Mouse (Mus musculus) liver, embryonic 14.5 days (tissue): ENCODE measurements around the gene Apbb2. TPM values are rescaled to one million over a fixed set of nuclear protein-coding genes. Genes with fewer than 3 reads are reported as not detected.
A peak's percentile ranks its signal among the peaks of the same experiment; 100 is the strongest.

ENCODE experiments used
- ATAC-seq: fragments of 200-750 bp; cut with Nextera tagmentation; 2 replicates; pipeline ENCODE4 v1.8.0; 2017; ENCODE audit warnings: moderate number of reproducible peaks, mild to moderate bottlenecking, moderate library complexity; ENCODE audit not compliant: insufficient read depth
- DNase-seq, 3 experiments: peaks; one replicate each; pipeline ENCODE4 v3.0.0-alpha.2; 2012 to 2013; ENCODE audit warnings: low read depth in 3 of 3, low spot score in 3 of 3
- H3K27ac ChIP-seq: fragments of 300-500 bp; sonication (generic); 2 replicates; pipeline ENCODE4 v1.5.1; 2014; ENCODE audit warnings: moderate library complexity, mild to moderate bottlenecking, control low read depth, inconsistent platforms
- H3K27me3 ChIP-seq: fragments of 300-500 bp; sonication (generic); 2 replicates; pipeline ENCODE4 v1.6.1; 2014; ENCODE audit warnings: mild to moderate bottlenecking, low read length, moderate library complexity; ENCODE audit not compliant: control insufficient read depth, insufficient read depth
- H3K36me3 ChIP-seq: fragments of 300-500 bp; sonication (generic); replicated peaks from 2 replicates; pipeline ENCODE4 v1.6.1; 2014; ENCODE audit warnings: low read depth; ENCODE audit not compliant: control insufficient read depth, insufficient read depth
- H3K4me1 ChIP-seq, 2 experiments: fragments of 200-500 bp in 1 of 2; fragments of 300-500 bp in 1 of 2; sonication (generic) in 1 of 2; replicated peaks; 2 replicates each; pipeline ENCODE4 v1.6.1; 2012 to 2014; ENCODE audit warnings: antibody characterized with exemption in 1 of 2, inconsistent platforms in 1 of 2, low read length in 1 of 2; ENCODE audit not compliant: control insufficient read depth in 2 of 2, insufficient read depth in 2 of 2
- H3K4me2 ChIP-seq: fragments of 300-500 bp; sonication (generic); 2 replicates; pipeline ENCODE4 v1.6.1; 2014; ENCODE audit warnings: low read depth, mild to moderate bottlenecking, control low read depth, moderate library complexity
- H3K4me3 ChIP-seq, 2 experiments: fragments of 200-500 bp in 1 of 2; fragments of 300-500 bp in 1 of 2; sonication (generic) in 1 of 2; 2 replicates each; pipeline ENCODE4 v1.5.1; 2012 to 2014; ENCODE audit warnings: low read depth in 2 of 2, low read length in 2 of 2, mild to moderate bottlenecking in 2 of 2, control low read depth in 1 of 2, inconsistent platforms in 1 of 2, moderate library complexity in 1 of 2; ENCODE audit not compliant: insufficient read depth in 1 of 2
- H3K9ac ChIP-seq: fragments of 300-500 bp; sonication (generic); replicated peaks from 2 replicates; pipeline ENCODE4 v1.6.1; 2014; ENCODE audit warnings: mild to moderate bottlenecking, control low read depth, moderate library complexity
- H3K9me3 ChIP-seq: fragments of 300-500 bp; sonication (generic); 2 replicates; pipeline ENCODE4 v1.6.1; 2016; ENCODE audit warnings: low read length, mixed read lengths; ENCODE audit not compliant: control insufficient read depth
- CTCF ChIP-seq: IDR thresholded peaks from 2 replicates; pipeline ENCODE4 v1.5.1; 2016; ENCODE audit warnings: antibody characterized with exemption, low read depth, control low read depth
- EP300 ChIP-seq: IDR thresholded peaks from 2 replicates; pipeline ENCODE4 v1.6.1; 2016; ENCODE audit warnings: antibody characterized with exemption, low read depth
- WGBS: fragments of 180-500 bp; shearing (Covaris S2); extraction: QIAGEN DNeasy Blood & Tissue Kit; methylation state at CpG from one replicate; pipeline ENCODE4 v1.1.7; 2014; ENCODE audit not compliant: insufficient replicate concordance; 5-methylcytosine and 5-hydroxymethylcytosine counted together
- polyA plus RNA-seq, 2 experiments: library from polyadenylated mRNA; depleted of rRNA in 1 of 2; stranded (reverse) in 1 of 2; unstranded in 1 of 2; fragments of >200 nt; fragmentation: Nextera tagmentation in 1 of 2; extraction: Ambion mirVana in 1 of 2; gene quantifications; 2 replicates each; pipeline versions ENCODE4 v1.2.1 to v1.2.3; 2012 to 2014

Apbb2 gene
- polyA plus RNA-seq, 2 experiments, result 0.92 to 2.8 TPM

DNA sequence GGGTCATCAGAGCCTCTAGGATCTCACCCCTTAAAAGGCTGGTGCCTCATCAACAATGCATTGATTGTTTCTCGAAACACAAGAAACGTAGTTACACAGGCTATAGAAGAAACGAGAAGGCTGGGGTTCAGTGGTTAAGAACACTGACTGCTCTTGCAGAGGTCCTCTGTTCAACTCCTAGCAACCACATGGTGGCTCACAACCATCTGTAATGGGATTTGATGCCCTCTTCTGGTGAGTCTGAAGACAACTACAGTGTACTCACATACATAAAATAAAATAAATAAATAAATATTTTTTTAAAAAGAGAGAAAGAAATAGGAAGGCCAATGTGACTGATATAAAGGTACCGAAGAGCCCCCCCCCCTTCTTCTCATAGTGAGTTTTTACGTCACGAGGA, 228.0 kb downstream of the Apbb2 start:
- Histone ChIP-seq H3K27ac (no peak overlapping the region), H3K4me1 (no peaks in the 10 kb centered on the region), H3K9ac (no peak overlapping the region), H3K9me3 (no peaks in the 10 kb centered on the region), H3K27me3 (no peaks in the 10 kb centered on the region), H3K4me3 (no peak overlapping the region), H3K4me2 (no peak overlapping the region), H3K36me3 (no peaks in the 10 kb centered on the region)
- WGBS, result 72% methylated on average over 6 of the region's 6 CpGs
- ATAC-seq (no peak), DNase-seq (no peak)
- TF ChIP-seq CTCF (no peak), EP300 (no peak)

DNA sequence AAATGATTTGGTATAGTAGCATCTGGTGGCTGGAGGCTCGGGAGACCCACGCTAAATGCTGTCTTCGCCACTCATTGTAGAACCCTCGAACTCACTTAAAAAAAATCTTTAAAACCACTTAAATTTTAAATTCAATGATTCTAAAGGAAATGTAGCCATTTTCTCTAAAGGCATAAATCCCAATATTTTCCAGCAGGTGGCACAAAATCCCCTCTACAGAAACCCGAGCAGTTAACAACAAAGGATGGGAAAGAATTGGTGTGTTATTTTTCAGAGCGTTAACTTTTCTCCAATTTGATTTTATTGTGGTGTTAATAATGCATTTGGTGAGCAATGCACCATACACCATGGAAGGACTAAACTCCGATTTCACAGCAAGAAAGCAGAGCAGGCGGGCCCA, 231.1 kb downstream of the Apbb2 start:
- H3K9me3 ChIP-seq, result no peaks in the 10 kb centered on the region
- TF ChIP-seq CTCF, result no peak
- no peak for TF ChIP-seq EP300
- DNase-seq, result no peak
- no peak overlapping the region for H3K4me2 ChIP-seq
- no peak overlapping the region for H3K27ac ChIP-seq
- no peak overlapping the region for H3K9ac ChIP-seq
- no peaks in the 10 kb centered on the region for H3K36me3 ChIP-seq
- H3K4me1 ChIP-seq, result no peaks in the 10 kb centered on the region
- no peak overlapping the region for H3K4me3 ChIP-seq
- no peak for ATAC-seq
- no peaks in the 10 kb centered on the region for H3K27me3 ChIP-seq
- WGBS, result 63% methylated on average over 8 of the region's 8 CpGs

DNA sequence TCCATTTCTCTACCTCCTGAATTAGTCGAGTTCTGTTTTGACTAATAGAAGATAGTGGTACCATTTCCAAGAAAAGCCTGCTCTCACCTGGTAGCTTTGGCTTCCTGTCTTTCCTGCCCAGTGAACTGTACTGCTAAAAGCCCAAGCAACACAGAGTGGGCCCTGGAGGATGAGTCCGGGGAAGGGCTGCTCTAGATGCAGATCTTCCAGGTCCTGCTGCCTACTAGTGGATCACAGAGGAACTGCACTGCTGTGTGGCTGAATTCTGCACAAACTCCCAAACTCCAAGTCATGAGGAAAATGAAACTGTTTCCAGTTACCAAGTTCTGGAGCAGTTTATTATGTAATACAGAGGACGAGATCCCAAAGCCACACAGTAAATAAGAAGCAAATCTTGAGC, 232.9 kb downstream of the Apbb2 start:
- ATAC-seq (no peak), DNase-seq (no peak)
- Histone ChIP-seq H3K4me3 (no peak overlapping the region), H3K27me3 (no peaks in the 10 kb centered on the region), H3K9ac (no peak overlapping the region), H3K4me2 (no peak overlapping the region), H3K36me3 (no peaks in the 10 kb centered on the region), H3K27ac (no peak overlapping the region), H3K4me1 (no peaks in the 10 kb centered on the region), H3K9me3 (no peaks in the 10 kb centered on the region)
- peak; percentile 78 for TF ChIP-seq CTCF
- TF ChIP-seq EP300, result no peak
- 26% methylated on average over 3 of the region's 3 CpGs for WGBS

DNA sequence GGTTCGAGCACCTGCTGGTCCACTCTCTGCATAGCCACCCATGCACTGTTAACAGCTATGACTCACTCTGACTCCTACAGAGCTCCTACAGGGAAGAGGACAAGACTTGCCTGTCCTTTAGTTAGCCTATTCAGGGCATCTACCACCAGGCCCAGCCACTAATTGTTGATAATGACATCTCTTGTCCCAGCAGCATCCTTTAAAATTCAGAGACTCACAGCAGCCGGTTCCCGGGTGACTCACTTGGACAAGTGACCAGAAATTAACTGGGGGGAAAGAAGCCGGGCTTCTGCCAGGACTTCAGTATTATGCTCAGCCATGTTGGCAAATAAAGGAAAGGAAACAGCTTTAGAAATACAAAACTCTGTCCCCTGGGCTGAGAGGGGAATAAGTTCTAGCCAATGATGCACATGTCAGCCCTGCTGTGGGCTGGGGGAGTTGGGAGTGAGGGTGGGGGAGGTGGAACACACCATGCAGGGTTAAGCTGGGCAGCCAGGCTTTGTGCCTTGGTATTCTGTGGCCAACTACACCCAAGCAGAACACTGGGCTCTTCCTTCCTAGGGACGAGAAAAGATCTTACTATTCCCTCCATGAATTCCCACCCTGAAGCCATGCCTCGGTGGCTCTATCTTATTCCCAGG, 233.7 kb downstream of the Apbb2 start:
- H3K27ac ChIP-seq, result no peak overlapping the region
- H3K27me3 ChIP-seq, result no peaks in the 10 kb centered on the region
- H3K9me3 ChIP-seq, result no peaks in the 10 kb centered on the region
- no peaks in the 10 kb centered on the region for H3K4me1 ChIP-seq
- DNase-seq (no peak), ATAC-seq (no peak)
- no peak overlapping the region for H3K9ac ChIP-seq
- H3K36me3 ChIP-seq, result no peaks in the 10 kb centered on the region
- no peak for TF ChIP-seq CTCF
- no peak for TF ChIP-seq EP300
- H3K4me3 ChIP-seq, result no peak overlapping the region
- no peak overlapping the region for H3K4me2 ChIP-seq
- WGBS, result 64% methylated on average over 6 of the region's 6 CpGs

DNA sequence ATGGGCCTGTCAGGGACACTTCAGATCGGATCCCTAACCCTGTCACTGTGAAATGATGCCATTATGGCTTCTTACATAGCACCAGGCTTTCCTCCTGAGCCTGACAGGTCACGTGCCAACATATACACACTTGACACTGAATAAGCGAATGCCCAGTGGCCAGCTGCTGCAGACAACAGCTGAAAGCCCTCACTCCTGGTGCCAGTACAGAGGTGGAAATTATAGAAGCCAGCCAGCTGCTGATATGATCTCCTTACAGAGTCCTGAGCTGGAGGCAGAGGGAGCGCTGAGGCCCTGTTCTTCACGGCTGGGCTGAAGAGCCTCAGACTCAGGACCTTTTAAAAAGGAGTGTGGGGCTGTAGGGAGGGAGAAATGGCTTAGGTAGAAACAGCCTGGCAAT, 234.5 kb downstream of the Apbb2 start:
- no peaks in the 10 kb centered on the region for H3K36me3 ChIP-seq
- H3K4me2 ChIP-seq, result no peak overlapping the region
- H3K9me3 ChIP-seq, result no peaks in the 10 kb centered on the region
- no peak for DNase-seq
- H3K4me3 ChIP-seq, result no peak overlapping the region
- no peak for ATAC-seq
- H3K27me3 ChIP-seq, result no peaks in the 10 kb centered on the region
- no peak overlapping the region for H3K27ac ChIP-seq
- H3K9ac ChIP-seq, result no peak overlapping the region
- WGBS, result 55% methylated on average over 5 of the region's 5 CpGs
- no peaks in the 10 kb centered on the region for H3K4me1 ChIP-seq
- no peak for TF ChIP-seq EP300
- no peak for TF ChIP-seq CTCF
